Mouse (Mus musculus) kidney, adult 8-10 months (tissue): ENCODE results near the gene Slc8b1.
A peak's percentile ranks its signal among the peaks of the same experiment; 100 is the strongest.

Experiments used
- DNase-seq, 2 experiments: peaks; one replicate each; pipeline ENCODE4 v3.0.0; 2022

The Slc8b1 gene

GRCm38 (mm10) chr5:120569791-120570190 is 58.8 kb downstream of the Slc8b1 start:
- no peak for DNase-seq

GRCm38 (mm10) chr5:120570289-120570897 is 59.4 kb downstream of the Slc8b1 start:
- no peak for DNase-seq

- peak in 1 of 2 experiments; percentile 64 for DNase-seq
Observed at GRCm38 (mm10) chr5:120571056-120571740, 60.2 kb downstream of the Slc8b1 start.

- DNase-seq, result no peak
Observed at GRCm38 (mm10) chr5:120574469-120575063, 63.6 kb downstream of the Slc8b1 start.

GRCm38 (mm10) chr5:120576781-120577301 is 65.9 kb downstream of the Slc8b1 start:
- no peak for DNase-seq

- peak; percentile 52 to 67 for DNase-seq
Observed at GRCm38 (mm10) chr5:120577935-120578441, 67.0 kb downstream of the Slc8b1 start.

- DNase-seq, result peak in 1 of 2 experiments; percentile 64
Observed at GRCm38 (mm10) chr5:120578504-120579081, 67.6 kb downstream of the Slc8b1 start.

- DNase-seq, result peak; percentile 59 to 80
Observed at GRCm38 (mm10) chr5:120579211-120579897, 68.4 kb downstream of the Slc8b1 start.

GRCm38 (mm10) chr5:120579898-120580626 is 69.1 kb downstream of the Slc8b1 start:
- no peak for DNase-seq

GRCm38 (mm10) chr5:120582002-120582401 is 71.0 kb downstream of the Slc8b1 start:
- peak; percentile 79 to 90 for DNase-seq

GRCm38 (mm10) chr5:120583511-120583910 is 72.5 kb downstream of the Slc8b1 start:
- no peak for DNase-seq
